Mouse (Mus musculus): ENCODE measurements at regions not wholly inside any gene's neighbourhood (a gene's known extent, or its start where the extent isn't known, plus 50 kb on each side); places are given as distances from the start of the nearest gene placed in this dataset.

DNA sequence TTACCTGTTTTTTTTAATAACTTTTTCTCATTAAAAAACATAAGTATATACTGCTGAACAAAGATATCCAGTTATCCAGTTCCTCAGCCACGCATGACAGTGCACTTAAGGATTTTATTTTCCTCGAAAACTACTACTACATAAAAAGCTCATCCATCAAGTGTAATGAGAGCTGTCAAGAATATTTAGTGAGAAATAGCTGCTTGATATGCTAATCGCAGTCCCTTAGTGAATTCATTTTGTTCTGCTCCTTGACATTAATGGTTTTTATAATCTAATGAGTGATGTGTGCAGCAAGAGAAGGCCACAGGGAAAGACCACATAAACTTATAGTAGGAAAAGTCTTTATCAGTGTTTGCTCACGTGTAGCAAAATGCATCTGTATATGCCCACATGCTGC lies 754.0 kb upstream of the Slc39a10 start:
- TF ChIP-seq POLR2A (IDR thresholded peaks at IDR 0.05; ENCODE audit: insufficient read length, low read depth) (no peak), E2F4 (IDR thresholded peaks at IDR 0.05; ENCODE audit: insufficient read depth) (no peak), MYOD1 (IDR thresholded peaks at IDR 0.05; ENCODE audit: control insufficient read depth in 1 of 3, insufficient read length in 2 of 3, low read depth in 2 of 3) (no peak), USF1 (IDR thresholded peaks at IDR 0.05; ENCODE audit: low read depth) (no peak), MYOG (IDR thresholded peaks at IDR 0.05; ENCODE audit: control insufficient read depth in 1 of 3, insufficient read depth in 1 of 3, insufficient read length in 2 of 3, low read depth in 2 of 3) (no peak), POLR2AphosphoS2 (IDR thresholded peaks at IDR 0.05; ENCODE audit: insufficient read length, low read depth) (no peak), CEBPB (IDR thresholded peaks at IDR 0.05; ENCODE audit: insufficient read depth, poor library complexity, severe bottlenecking) (no peak), MAX (IDR thresholded peaks at IDR 0.05; ENCODE audit: low read depth) (no peak), SRF (IDR thresholded peaks at IDR 0.05; ENCODE audit: control insufficient read depth, insufficient read length, low read depth) (no peak), TCF12 (IDR thresholded peaks at IDR 0.05; ENCODE audit: insufficient read depth, poor library complexity, severe bottlenecking) (no peak)

Data from myocyte (in vitro differentiated cells).